Mouse (Mus musculus): ENCODE data around the gene Smagp. TPM values are rescaled to one million over a fixed set of nuclear protein-coding genes. Genes with fewer than 3 reads are reported as not detected.

The Smagp gene
- polyA plus RNA-seq, 1 experiment from 2014 or later: 4.0 TPM

DNA sequence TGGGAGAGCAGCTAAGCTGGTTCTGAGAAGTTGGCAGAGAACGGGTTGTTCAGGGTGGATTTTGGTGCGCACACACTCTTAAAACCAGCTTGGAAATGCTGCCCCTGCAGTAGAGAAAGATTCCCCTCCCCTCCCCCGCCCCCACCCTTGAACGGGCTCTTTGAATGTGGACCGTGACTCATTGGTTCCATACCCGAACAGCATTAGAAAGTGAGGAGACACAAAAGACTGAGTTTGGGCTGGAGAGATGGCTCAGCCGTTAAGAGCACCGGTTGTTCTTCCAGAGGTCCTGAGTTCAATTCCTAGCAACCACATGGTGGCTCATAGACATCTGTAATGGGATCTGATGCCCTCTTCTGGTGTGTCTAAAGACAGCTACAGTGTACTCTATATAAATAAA lies 33.3 kb upstream of the Smagp start:
- ATAC-seq (replicated peaks; ENCODE audit: insufficient number of reproducible peaks, low FRiP score, low TSS enrichment, low read depth) (no peak), DNase-seq (ENCODE audit: low spot score) (no peak)
- 71% methylated on average over 8 of the region's 8 CpGs for WGBS
- Histone ChIP-seq H3K4me1 (ENCODE audit: control insufficient read depth, insufficient read depth, low read length) (no peaks in the 10 kb centered on the region; the same call in 1 of the 2 replicates), H3K9ac (replicated peaks; ENCODE audit: low read length) (no peak overlapping the region), H3K27ac (replicated peaks; ENCODE audit: low read depth, low read length) (no peak overlapping the region), H3K4me2 (ENCODE audit: low read depth, low read length) (no peak overlapping the region), H3K36me3 (replicated peaks; ENCODE audit: control insufficient read depth, insufficient read depth, low read depth, low read length) (no peaks in the 10 kb centered on the region), H3K9me3 (replicated peaks; ENCODE audit: control insufficient read depth, low read length) (no peaks in the 10 kb centered on the region), H3K27me3 (ENCODE audit: control insufficient read depth, insufficient read depth, low read length) (no peaks in the 10 kb centered on the region), H3K4me3 (ENCODE audit: low read depth, low read length) (no peak overlapping the region)

DNA sequence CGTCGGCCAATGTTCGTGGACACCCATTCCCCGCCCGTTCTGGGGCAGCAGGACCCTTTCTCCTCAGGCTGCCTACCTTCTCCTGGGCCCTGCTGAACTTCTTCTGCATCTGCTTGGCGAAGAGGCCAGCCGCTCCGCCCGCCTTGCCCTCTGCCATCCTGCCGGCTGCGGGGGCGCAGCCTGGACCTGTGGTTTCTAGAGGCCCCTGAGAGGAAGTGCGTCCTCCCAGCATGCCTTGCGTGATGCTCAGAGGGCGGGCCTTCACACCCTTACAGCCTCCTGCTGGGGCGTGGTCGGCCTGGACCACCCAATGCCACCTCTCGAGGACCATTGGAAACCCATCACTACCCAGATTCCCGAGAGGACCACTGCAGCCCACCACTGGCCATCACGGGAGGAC lies 32.6 kb upstream of the Smagp start, which contains the start of gene Bin2:
Gene Bin2 (minus strand): TSS at position 217 of the 400 bp plus-strand sequence.
- DNase-seq (ENCODE audit: low spot score) (no peak), ATAC-seq (replicated peaks; ENCODE audit: insufficient number of reproducible peaks, low FRiP score, low TSS enrichment, low read depth) (no peak)
- no peaks in the 10 kb centered on the region for H3K36me3 ChIP-seq (replicated peaks; ENCODE audit: control insufficient read depth, insufficient read depth, low read depth, low read length)
- WGBS: 89% methylated on average over 20 of the region's 20 CpGs
- no peaks in the 10 kb centered on the region for H3K9me3 ChIP-seq (replicated peaks; ENCODE audit: control insufficient read depth, low read length)
- no peak within 1 kb of the TSS for H3K4me2 ChIP-seq (ENCODE audit: low read depth, low read length)
- no peaks in the 10 kb centered on the region; the same call in 1 of the 2 replicates for H3K4me1 ChIP-seq (ENCODE audit: control insufficient read depth, insufficient read depth, low read length)
- H3K27me3 ChIP-seq (ENCODE audit: control insufficient read depth, insufficient read depth, low read length): no peaks in the 10 kb centered on the region
- no peak within 1 kb of the TSS for H3K4me3 ChIP-seq (ENCODE audit: low read depth, low read length)
- H3K27ac ChIP-seq (replicated peaks; ENCODE audit: low read depth, low read length): no peak within 1 kb of the TSS
- H3K9ac ChIP-seq (replicated peaks; ENCODE audit: low read length): no peak within 1 kb of the TSS

DNA sequence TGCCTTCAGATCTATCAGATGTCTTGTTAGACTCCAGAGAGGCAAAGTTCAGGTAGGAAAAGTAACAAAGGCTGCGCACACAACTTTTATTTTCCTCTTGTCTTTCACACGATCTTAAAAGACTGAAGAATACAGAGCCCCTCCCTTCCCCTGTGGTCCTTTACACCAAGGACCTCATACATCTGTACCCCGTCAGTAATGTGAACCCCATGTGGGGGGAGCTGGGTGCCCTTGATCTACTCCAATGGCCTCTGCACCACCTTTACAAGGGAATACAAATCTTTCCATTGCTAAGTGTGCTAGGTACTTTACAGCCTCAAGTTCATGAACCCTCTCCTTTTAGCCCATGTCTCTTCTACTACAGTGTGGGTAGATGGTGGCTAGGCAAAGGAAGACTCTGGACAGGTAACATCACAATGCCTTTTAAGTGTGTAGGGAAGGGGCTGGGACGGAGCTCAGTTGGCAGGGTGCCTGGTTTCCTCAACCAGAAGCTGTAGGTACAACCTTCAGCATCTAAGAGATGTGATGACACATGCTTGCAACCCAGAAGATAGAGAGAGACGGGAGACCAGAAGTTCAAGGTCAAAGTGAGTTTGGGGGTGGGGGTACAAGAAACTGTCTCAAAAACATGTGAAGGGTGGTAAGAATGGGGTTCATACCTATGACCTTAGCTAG lies 31.3 kb upstream of the Smagp start:
- Histone ChIP-seq H3K4me3 (ENCODE audit: low read depth, low read length) (no peak overlapping the region), H3K4me1 (ENCODE audit: control insufficient read depth, insufficient read depth, low read length) (no peaks in the 10 kb centered on the region; the same call in 1 of the 2 replicates), H3K36me3 (replicated peaks; ENCODE audit: control insufficient read depth, insufficient read depth, low read depth, low read length) (no peaks in the 10 kb centered on the region), H3K9me3 (replicated peaks; ENCODE audit: control insufficient read depth, low read length) (no peaks in the 10 kb centered on the region), H3K9ac (replicated peaks; ENCODE audit: low read length) (no peak overlapping the region), H3K27me3 (ENCODE audit: control insufficient read depth, insufficient read depth, low read length) (no peaks in the 10 kb centered on the region), H3K4me2 (ENCODE audit: low read depth, low read length) (no peak overlapping the region), H3K27ac (replicated peaks; ENCODE audit: low read depth, low read length) (no peak overlapping the region)
- WGBS: 91% methylated on average over 5 of the region's 5 CpGs
- DNase-seq (ENCODE audit: low spot score): no peak
- ATAC-seq (replicated peaks; ENCODE audit: insufficient number of reproducible peaks, low FRiP score, low TSS enrichment, low read depth): no peak

DNA sequence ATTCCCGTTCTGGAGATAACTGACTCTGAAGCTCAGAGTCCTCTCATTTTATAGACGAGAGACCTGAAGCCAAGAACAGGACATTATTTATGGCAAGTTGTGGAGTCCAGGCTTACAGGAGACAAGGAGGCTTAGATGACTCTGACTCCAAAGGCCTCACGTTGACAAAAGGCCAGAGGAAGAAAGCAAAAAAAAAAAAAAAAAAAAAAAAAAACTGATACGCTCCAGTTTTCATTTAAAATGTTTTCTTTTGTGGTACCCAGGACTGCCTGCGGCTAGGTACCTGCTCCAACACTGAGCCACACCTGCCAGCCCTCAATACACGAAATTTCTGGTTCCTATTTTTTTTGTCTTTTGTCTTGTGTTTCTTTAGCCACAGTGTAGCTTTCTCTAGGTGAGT lies 30.7 kb upstream of the Smagp start:
- ATAC-seq (replicated peaks; ENCODE audit: insufficient number of reproducible peaks, low FRiP score, low TSS enrichment, low read depth) (no peak), DNase-seq (ENCODE audit: low spot score) (no peak)
- Histone ChIP-seq H3K27ac (replicated peaks; ENCODE audit: low read depth, low read length) (no peak overlapping the region), H3K27me3 (ENCODE audit: control insufficient read depth, insufficient read depth, low read length) (no peaks in the 10 kb centered on the region), H3K4me3 (ENCODE audit: low read depth, low read length) (no peak overlapping the region), H3K4me1 (ENCODE audit: control insufficient read depth, insufficient read depth, low read length) (no peaks in the 10 kb centered on the region; the same call in 1 of the 2 replicates), H3K9me3 (replicated peaks; ENCODE audit: control insufficient read depth, low read length) (no peaks in the 10 kb centered on the region), H3K9ac (replicated peaks; ENCODE audit: low read length) (no peak overlapping the region), H3K36me3 (replicated peaks; ENCODE audit: control insufficient read depth, insufficient read depth, low read depth, low read length) (no peaks in the 10 kb centered on the region), H3K4me2 (ENCODE audit: low read depth, low read length) (no peak overlapping the region)
- WGBS: 66% methylated on average over 6 of the region's 6 CpGs

DNA sequence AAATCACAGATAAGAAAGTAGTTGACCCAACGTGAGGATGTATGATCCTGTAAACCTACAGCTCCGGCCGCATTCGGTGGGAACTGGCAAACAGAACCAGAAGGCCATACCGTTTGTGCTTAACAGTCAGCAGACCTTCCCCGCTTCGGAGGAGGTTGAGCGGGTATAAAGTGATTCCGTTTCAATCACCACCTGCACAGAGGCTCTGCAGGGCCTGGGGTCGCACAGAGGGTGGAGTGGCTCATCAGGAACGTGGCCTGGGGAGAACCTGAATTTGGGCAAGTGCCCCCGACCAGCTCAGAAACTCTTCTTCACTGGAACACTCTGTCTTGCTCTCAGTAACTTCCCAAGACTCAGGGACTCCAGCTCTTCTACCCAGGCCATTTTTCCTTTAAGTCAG lies 30.1 kb upstream of the Smagp start:
- H3K9ac ChIP-seq (replicated peaks; ENCODE audit: low read length): no peak overlapping the region; the same call in 1 of the 2 replicates
- no peaks in the 10 kb centered on the region for H3K36me3 ChIP-seq (replicated peaks; ENCODE audit: control insufficient read depth, insufficient read depth, low read depth, low read length)
- H3K9me3 ChIP-seq (replicated peaks; ENCODE audit: control insufficient read depth, low read length): no peaks in the 10 kb centered on the region
- no peaks in the 10 kb centered on the region for H3K27me3 ChIP-seq (ENCODE audit: control insufficient read depth, insufficient read depth, low read length)
- no peak overlapping the region for H3K27ac ChIP-seq (replicated peaks; ENCODE audit: low read depth, low read length)
- H3K4me3 ChIP-seq (ENCODE audit: low read depth, low read length): no peak overlapping the region
- H3K4me2 ChIP-seq (ENCODE audit: low read depth, low read length): no peak overlapping the region
- no peaks in the 10 kb centered on the region; the same call in 1 of the 2 replicates for H3K4me1 ChIP-seq (ENCODE audit: control insufficient read depth, insufficient read depth, low read length)
- no peak for ATAC-seq (replicated peaks; ENCODE audit: insufficient number of reproducible peaks, low FRiP score, low TSS enrichment, low read depth)
- no peak for DNase-seq (ENCODE audit: low spot score)
- 21% methylated on average over 12 of the region's 12 CpGs for WGBS

DNA sequence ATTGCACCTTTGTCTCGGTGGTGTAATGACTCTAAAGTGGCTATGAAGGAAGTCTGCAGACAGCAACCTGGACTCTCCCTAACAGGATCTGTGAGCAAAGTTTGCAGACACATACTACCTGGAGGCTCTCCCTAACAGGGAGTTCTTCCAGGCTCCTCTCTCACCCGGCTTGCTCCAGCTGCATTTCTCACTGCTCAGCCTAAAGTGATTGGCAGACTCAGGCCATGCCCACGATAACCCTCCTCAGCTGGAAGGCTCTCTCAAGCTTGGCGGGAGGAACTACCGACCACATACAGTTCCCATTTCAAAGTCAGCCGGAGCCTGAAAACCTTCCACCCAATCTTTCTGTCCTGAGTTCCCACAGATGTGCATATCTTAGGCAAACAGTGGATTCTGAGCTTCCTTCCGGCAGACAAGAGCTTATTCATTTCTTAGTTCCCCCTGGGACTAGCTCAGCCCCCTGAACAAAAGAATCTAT lies 29.5 kb upstream of the Smagp start:
- H3K4me3 ChIP-seq (ENCODE audit: low read depth, low read length): no peak overlapping the region
- no peaks in the 10 kb centered on the region for H3K27me3 ChIP-seq (ENCODE audit: control insufficient read depth, insufficient read depth, low read length)
- ATAC-seq (replicated peaks; ENCODE audit: insufficient number of reproducible peaks, low FRiP score, low TSS enrichment, low read depth) (no peak), DNase-seq (ENCODE audit: low spot score) (peak; percentile 43)
- no peaks in the 10 kb centered on the region for H3K9me3 ChIP-seq (replicated peaks; ENCODE audit: control insufficient read depth, low read length)
- H3K27ac ChIP-seq (replicated peaks; ENCODE audit: low read depth, low read length): no peak overlapping the region
- H3K4me2 ChIP-seq (ENCODE audit: low read depth, low read length): no peak overlapping the region
- 9% methylated on average over 7 of the region's 7 CpGs for WGBS
- H3K36me3 ChIP-seq (replicated peaks; ENCODE audit: control insufficient read depth, insufficient read depth, low read depth, low read length): no peaks in the 10 kb centered on the region
- no peak overlapping the region; the same call in 1 of the 2 replicates for H3K9ac ChIP-seq (replicated peaks; ENCODE audit: low read length)
- H3K4me1 ChIP-seq (ENCODE audit: control insufficient read depth, insufficient read depth, low read length): no peaks in the 10 kb centered on the region; the same call in 1 of the 2 replicates

DNA sequence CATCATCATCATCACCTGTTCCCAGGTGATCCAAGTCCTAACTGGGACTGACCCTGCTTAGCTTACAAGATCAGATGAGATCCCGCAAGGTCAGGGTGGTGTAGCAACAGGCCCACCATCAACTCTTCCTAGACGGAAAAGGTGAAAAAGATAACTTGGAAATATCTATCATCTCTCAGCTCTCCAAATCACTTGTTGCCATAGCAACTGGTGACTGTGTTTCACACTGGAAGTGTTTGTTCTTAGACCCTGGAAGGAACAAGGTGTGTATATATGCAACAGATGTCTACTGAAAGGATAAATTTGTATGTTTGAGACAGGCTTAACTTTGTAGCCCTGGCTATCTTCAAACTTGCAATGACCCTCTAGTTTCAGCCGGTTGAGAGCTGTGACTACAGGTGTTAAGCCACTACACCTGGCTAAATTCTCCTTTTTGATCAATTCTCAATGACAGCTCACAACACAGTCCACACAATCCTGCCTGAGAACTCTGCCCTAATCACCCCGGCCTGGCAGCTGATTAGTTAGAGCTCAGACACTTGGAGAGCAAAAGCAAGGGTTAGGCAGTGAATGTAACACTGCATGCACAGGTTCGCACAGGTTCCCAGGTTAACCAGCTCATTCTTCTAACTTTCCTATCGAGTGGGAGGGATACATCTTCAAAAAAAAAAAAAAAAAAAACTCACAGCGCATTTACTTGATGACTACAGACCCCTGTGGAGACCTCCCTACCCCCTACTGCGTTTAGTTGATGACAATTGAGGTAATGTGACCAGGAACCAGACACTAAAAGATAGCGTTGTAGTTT lies 28.9 kb upstream of the Smagp start:
- no peak overlapping the region for H3K4me3 ChIP-seq (ENCODE audit: low read depth, low read length)
- no peaks in the 10 kb centered on the region for H3K36me3 ChIP-seq (replicated peaks; ENCODE audit: control insufficient read depth, insufficient read depth, low read depth, low read length)
- WGBS: 41% methylated on average over 9 of the region's 9 CpGs
- no peaks in the 10 kb centered on the region; the same call in 1 of the 2 replicates for H3K4me1 ChIP-seq (ENCODE audit: control insufficient read depth, insufficient read depth, low read length)
- H3K9ac ChIP-seq (replicated peaks; ENCODE audit: low read length): no peak overlapping the region
- DNase-seq (ENCODE audit: low spot score) (no peak), ATAC-seq (replicated peaks; ENCODE audit: insufficient number of reproducible peaks, low FRiP score, low TSS enrichment, low read depth) (no peak)
- H3K27ac ChIP-seq (replicated peaks; ENCODE audit: low read depth, low read length): no peak overlapping the region
- H3K9me3 ChIP-seq (replicated peaks; ENCODE audit: control insufficient read depth, low read length): no peaks in the 10 kb centered on the region
- no peak overlapping the region for H3K4me2 ChIP-seq (ENCODE audit: low read depth, low read length)
- H3K27me3 ChIP-seq (ENCODE audit: control insufficient read depth, insufficient read depth, low read length): no peaks in the 10 kb centered on the region

DNA sequence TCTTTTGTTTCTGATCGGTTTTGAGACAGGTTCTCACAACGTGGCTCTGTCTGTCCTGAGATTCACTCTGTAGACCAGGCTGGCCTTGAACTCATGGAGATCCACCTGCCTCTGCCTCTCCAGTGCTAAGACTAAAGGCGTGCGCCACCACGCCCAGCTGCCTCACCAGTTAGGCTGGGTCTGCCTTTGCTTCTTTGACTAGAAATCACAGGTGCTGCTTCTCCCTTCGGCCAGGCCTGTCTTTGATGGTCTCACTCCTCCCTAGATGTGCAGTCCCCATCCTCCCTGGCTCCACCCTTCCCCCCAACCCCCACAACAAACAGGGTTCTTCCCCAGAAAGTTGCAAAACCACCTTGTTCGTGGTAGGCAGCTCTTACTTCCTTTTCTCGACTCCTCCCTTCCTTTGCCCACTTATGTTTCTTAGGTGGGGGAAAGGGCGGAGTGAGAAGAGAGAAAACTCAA lies 28.1 kb upstream of the Smagp start:
- Histone ChIP-seq H3K27me3 (ENCODE audit: control insufficient read depth, insufficient read depth, low read length) (no peaks in the 10 kb centered on the region), H3K9ac (replicated peaks; ENCODE audit: low read length) (no peak overlapping the region), H3K36me3 (replicated peaks; ENCODE audit: control insufficient read depth, insufficient read depth, low read depth, low read length) (no peaks in the 10 kb centered on the region), H3K4me2 (ENCODE audit: low read depth, low read length) (no peak overlapping the region), H3K4me1 (ENCODE audit: control insufficient read depth, insufficient read depth, low read length) (no peaks in the 10 kb centered on the region; the same call in 1 of the 2 replicates), H3K4me3 (ENCODE audit: low read depth, low read length) (no peak overlapping the region), H3K27ac (replicated peaks; ENCODE audit: low read depth, low read length) (no peak overlapping the region), H3K9me3 (replicated peaks; ENCODE audit: control insufficient read depth, low read length) (no peaks in the 10 kb centered on the region)
- ATAC-seq (replicated peaks; ENCODE audit: insufficient number of reproducible peaks, low FRiP score, low TSS enrichment, low read depth): no peak
- 82% methylated on average over 9 of the region's 9 CpGs for WGBS
- no peak for DNase-seq (ENCODE audit: low spot score)

Measured in embryonic facial prominence, embryonic 11.5 days (tissue).